Mouse (Mus musculus): ENCODE data around the gene Ostm1.

The Ostm1 gene

DNA sequence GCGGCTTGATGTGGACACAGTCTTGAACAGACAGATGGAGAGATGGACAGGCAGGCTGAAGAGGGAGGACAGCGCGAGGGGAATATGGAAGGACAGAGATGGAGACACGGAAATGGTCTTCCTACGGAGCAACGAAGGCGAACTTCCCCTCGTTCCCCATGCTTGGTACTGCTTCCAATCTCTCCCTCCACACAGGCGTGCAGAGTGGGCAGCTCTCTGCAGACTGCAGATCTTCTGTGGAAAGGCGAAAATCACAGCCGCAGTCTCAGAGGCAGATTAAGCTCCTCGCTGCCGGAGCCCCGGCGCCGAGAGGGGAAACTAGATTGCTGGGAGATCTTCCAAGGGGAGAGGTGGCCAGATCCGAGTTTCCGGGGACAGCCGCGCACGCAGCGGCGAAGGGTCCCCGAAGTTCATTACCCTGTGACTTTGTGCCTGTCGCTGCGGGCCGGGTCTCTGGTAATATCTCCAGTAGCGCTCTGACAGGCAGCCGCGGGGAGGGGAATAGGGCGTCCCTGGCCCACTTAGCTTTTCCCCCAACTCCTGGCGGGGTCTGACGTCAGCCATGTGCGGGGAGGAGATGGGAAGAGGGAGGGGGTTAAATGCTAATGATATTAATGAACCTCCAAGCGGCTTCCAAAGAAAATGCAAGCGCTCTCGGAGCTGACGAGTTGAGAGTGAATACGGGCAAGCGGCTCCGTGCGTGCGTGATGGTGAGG is at the start of gene Ostm1, which contains the start of gene Nr2e1:
Ostm1 (plus strand) TSS at position 666 of the 716 bp plus-strand sequence.
Nr2e1 (minus strand) TSS at position 476 of the 716 bp plus-strand sequence.
- 2% methylated on average over 43 of the region's 43 CpGs for WGBS

DNA sequence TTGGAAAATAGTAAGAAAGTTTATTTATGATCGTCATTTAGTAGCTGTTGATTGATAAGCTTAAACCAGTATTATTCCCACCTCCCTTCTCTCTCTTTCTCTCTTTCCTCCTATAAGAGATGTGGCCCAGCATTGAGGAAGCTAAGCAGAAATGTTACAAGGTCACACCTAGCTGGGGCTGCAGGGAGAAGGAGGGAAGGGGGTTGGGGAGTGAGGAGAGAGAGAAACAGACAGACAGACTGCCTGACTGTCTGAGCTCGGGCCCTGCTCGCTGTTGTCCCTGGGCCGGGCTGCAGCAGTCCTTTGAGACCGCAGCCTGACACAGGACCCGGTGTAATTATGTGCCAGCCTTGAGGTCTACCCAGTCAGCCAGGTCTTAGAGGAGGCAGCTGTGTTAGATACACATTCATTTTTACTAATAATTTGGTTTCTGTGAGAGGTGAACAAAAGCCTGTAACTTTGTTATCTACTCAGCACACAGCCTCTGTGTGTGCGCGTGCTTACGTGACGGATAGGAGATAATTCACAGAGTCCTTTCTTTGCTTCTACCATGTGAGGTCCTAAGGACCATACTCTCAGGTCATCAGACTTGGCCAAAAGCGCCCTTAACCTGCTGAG is 49.7 kb upstream of the Ostm1 start:
- 92% methylated on average over 11 of the region's 11 CpGs for WGBS

DNA sequence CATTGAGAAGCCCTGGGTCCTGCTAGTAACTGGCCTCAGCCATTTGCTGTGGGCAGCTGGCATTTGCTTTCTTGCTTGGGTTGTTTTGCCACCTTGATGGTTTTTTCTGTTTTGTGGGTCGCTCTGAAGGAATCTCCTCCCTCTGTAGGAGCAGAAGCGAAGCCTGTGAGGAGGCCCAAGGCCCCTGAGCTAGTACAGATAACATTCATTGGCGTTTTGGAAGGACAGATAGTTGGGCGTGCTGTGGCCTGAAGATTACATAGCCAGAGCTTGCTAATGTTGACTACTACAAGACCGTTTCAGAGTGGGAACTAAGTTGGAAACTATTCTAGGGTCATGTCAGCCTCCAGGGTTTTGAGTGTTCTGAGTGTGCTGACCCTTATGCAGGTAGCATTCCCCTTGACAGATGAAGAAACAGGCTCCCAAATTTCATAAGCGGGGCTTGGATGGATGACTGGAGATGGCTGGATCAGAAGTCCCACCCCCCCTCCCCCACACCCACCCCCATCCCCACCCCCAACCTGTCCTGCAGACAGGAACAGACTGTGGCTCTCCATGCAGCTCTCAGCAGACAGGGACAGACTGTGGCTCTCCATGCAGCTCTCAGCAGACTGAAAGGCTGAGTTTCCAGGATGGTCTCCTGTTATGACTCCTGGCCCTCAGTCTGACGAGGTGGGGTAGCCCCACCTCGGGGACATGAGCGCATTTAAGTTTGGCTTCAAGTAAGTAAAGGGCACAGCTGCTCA is 45.9 kb upstream of the Ostm1 start:
- 91% methylated on average over 9 of the region's 9 CpGs for WGBS

DNA sequence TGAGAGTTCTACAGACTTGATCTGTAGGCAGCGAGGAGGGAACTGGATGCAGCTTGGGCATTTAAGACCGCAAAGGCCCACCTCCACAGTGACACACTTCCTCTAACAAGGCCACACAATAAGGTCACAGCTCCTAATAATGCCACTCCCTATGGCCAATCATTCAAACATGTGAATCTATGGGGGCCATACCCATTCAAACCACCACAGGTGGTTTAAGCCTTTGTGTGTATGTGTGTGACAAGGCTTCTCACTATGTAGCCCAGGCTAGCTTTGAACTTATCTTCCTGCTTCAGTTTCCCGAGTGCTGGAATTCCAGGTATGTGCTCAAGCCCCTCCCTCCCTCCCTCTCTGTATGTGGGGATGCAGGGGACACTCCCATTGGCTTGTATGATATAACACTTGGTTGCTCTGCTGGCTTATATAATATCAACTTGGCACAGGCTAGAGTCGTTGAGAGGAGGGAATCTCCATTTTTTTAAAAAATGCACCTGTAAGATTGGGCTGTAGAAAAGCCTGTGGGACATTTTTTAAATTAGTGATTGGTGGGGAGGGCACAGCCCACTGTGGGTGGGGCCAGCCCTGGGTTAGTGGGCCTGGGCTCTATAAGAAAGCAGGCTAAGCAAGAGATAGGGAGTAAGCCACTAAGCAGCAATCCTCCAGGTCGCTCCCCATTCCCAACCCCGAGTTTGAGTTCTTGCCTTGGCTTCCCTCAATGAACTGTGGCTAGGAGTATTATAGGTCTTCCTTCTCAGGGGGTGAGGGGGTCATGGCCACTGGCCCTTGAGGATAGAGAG is 37.7 kb upstream of the Ostm1 start:
- WGBS: 91% methylated on average over 6 of the region's 6 CpGs

DNA sequence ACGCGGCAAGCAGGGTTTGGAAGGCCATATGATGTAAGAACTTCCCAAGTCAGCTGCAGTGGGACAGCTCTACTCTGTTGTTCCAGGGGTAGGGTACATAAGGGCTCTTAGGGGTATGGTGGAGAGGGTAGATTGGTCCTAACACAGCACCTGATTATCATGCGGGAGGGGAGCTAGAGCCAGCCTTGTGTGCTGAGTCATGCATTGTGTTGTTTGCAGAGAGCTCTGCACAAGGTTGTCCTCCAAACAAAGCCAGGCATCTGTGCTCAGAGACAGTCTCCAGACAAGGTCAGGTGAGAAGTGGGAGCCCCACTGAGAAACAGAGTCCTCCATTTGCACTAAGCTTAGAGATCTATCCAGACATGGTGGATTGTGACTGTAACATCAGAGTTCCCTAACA is 37.1 kb upstream of the Ostm1 start:
- 96% methylated on average over 3 of the region's 3 CpGs for WGBS

DNA sequence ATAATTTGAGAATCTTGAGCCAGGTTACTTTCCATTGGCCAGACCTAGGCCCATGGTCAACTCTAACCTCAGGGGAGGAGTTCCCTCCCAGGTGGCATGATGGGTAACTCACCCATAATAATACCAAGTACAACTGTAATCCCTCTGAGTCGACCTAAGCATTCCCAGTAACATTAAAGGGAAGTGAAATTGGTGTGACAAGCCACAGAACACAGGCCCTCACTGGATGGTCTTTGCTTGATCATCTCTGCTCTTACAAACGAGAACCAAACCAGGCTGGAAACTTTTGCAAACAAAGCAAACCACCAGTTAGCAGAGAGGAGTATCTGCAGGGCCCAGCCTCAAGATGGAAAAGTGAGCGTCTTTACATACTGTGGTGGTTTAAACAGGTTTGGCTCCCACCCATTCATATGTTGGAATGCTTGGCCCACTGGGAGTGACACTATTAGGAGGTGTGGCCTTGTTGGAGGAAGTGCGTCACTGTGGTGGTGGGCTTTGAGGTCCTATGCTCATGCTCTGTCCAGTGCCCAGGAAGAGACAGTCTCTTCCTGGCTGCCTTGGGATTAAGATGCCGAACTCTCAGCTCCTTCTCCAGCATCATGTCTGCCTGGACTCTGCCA is 23.9 kb upstream of the Ostm1 start:
- 85% methylated on average over 5 of the region's 5 CpGs for WGBS

DNA sequence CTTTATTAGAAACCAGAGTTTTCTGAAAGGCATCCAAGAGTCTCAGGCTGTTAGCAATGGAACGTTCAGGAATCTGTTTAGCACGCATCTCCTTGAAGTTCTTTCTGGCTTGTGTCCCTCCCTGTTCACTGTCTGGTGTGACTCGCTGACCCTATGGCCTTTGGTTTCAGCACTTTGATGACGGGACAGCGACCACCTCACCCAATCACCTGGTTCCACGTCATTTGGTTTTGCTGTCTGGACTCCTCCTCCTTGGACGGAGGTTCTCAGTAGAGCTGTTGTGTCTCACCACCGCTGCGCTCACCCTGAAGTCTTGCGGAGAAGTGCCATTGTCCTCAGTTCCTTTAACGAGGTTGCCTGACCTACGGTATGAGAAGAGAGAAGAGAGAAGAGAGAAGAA is 21.4 kb upstream of the Ostm1 start:
- 30% methylated on average over 12 of the region's 12 CpGs for WGBS

DNA sequence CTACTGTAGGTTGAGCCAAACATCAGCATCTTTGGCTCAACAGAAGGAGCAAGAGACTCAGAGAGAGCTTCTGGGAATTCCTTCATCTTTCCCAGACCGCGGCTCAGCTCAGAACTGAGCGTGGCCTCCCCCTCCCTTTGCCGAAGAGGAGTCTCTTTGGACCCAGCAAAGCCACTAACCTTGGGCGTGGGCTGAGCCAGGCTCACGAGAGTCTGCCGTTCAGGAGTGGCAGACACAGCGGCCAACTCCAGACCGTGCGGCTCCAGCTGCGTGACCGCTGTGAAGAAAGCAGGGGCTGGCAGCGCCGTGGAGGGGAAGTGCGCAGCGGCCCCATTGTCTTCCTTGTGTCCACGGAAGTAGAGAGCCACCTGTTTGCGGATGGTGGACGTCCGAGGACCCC is 11.1 kb upstream of the Ostm1 start:
- 9% methylated on average over 20 of the region's 20 CpGs for WGBS

DNA sequence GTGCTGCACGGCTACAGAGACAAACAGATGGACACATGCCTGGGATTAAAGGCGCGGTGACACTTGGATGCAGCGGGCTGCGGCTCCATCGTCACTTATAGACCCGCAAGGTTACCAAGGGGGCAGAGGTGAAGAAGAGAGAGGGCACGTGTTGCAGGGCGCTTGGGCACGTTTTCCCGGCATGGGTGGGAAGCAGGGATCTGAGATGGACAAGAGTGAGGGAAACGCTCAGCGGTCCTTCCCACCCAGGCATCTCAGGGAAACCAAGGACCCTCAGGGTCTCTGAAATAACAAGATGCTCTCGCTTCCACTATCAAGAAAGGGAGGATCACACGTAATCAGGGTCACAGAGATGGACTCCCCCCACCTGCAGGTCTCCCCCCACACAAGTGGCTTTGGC is 10.7 kb upstream of the Ostm1 start:
- WGBS: 28% methylated on average over 15 of the region's 15 CpGs

DNA sequence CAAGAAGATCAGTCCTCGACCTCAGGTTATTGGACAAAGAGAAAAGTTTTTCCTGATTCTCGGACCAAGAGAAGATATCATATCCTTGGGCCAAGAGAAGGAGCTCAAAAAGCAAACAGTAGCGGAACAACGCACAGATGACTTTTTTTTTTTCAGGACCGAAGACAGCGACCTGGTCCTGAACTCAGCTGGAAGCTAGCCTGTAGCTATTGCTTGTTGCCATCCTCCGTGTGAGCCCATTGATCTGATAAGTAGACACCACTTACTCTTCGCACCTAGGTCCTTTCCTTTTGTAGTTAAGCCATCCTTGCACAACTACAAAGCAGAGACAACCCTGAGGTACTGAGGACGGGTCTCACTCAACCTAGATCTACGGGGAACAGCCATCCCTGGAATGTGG is 9.0 kb upstream of the Ostm1 start:
- 51% methylated on average over 10 of the region's 10 CpGs for WGBS

DNA sequence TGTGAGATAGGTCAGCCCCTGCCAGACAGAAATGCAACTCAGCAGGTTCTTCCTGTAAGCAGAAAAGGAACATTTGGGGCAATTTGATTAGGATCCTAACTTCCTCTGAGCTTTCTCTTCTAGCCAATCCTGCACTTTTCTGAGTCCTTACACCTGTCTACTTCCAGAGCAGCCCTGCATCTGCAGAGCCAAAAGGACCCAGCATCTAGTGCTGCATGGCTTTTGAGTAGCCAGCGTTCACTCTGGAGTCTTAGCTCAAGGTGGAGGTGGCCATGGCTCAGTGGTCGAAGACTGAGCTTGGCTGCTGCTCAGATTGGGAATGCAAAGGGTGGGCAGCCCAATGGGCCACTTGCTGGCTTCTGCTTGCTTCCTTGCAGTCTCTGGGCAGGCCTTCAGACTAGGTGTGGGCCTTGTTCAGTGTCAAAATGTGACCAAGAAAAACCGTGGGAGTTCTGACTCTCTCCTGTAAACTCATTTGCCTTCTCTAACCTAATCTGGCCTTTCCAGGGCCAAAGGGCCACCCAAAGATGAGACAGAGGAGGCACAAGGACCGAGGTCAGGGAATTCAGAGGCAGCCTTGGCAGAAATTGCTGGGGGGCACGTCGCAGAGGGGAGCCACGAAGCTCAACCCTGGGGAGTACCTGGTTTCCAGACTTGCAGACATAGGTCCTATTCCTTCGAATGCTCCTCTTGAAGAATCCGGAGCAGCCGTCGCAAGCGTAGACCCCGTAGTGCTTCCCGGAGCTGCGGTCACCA is 5.9 kb upstream of the Ostm1 start:
- 40% methylated on average over 15 of the region's 15 CpGs for WGBS

DNA sequence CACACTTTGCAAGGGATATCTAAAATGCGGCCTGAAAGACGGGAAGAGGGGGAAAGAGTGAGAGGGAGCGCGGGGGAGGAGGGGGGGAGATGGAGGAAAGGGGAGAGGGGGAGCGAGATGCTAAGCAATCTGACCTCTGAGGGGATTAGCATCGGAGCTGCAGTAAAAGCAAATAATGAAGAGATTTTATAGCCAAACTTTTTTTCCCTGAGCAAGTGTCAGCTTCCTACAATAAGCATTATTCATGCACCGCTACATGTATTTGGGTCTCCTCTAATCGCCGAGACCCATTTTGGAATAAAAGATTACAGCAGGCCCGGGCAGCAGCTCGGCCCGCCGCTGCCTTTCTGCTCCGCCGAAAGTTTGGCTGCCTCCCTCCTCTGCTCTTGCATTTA is 5.3 kb upstream of the Ostm1 start:
- WGBS: 22% methylated on average over 15 of the region's 15 CpGs

DNA sequence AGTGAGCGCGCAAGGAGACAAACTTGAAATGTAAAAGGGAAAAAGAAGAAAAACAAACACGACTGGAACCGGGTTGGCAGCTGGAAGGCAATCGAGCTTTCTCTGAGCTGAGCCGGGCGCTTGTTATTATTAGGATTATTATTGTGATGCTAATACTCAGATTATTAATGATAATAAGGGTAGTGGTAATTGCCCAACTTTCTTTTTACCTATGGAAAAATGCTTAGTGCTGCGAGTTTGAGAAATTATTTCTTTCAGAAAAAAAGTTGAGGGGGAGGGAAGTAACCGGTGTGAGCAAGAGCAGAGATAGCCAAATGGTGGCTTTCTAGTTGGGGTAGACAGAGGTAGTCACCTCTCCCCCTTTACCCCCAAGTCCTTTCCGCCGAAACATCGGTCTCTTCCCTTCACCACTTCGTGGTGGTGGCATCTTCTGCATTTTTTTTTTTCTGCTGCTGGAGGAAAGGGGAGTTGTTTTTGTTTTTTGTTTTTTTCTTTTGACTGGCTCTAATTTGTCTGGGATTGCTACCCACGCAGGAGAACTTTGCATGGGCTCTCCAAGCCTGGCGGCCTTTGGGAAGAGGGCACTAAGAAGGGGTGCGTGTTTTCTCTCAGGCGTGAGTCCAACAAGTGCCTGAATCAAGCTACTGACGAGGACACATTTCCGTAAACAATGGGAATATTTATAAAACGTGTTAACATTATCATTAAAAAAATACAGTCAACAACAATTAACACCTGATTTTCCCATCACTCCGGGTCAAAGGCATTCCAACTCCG is 4.7 kb upstream of the Ostm1 start:
- 15% methylated on average over 22 of the region's 22 CpGs for WGBS

DNA sequence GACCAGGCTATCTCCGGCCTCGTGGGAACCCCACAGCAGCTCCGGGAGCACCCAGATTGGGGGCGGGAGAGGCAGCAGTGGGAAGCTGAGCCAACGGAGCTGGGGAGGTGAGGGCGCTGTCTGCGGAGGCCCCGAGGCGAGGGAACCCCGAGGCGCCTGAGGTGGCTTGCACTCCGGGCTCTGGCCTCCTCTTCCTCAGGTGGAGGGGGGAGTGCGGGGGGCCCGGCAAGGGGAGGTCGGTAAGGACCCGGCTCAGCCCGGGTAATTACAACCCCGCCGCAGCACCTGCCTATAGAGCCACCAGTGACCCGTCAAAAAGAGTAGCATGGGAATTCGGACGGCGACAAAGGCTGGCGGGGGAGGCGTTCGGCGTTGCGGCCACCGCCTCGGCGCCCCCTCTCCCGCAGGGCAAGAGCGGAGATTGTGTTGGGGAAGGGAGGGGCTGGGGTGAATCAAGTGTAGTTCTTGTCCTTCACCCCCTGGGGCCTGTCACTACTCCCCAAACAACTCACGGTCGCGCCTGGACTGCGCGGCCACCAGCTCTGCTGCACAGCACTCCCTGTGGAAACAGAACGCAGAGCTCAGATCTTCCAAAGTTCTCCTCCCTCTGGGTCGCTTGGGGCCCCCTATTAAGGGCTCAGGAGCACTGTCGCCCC is 4.0 kb upstream of the Ostm1 start:
- WGBS: 2% methylated on average over 41 of the region's 41 CpGs

DNA sequence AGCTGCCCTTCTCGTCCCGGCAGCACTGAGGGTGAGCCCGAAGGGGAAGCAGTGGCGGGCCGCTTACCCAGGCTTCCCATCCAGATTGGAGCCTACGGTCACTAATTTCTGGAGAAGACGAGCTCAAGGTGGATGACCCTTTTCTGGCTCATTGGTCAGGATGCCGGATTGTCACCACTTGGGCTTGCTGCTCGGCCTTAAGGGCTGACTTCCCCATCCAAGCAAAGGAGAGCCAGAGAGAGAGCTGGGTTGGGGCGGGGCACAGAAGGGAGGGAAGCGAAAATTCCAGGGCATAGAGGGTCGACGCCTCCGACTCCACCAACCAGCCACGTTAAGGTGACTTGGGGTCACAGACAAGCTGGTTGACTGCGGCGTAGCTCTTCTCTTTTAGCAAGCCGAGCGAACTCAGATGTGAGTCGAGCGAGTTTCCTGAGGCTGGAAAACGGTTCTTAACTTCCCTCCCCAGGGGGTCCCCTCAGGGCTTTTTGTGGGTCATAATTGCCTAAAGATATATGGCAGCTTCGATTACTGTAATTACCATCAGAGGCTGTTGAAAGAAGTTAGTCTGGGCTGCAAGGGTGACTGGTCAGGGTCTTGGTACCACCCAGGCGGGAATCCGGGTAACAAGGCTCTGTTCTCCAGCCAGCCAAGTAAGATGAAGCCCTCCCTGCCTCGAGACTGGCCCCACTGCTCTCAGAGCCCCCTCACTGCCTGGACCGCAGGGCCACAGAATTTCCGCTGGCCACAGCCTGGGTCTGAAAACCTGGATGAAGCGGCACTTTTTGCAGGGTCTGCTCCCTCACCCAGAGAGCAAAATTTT is 3.3 kb upstream of the Ostm1 start:
- WGBS: 14% methylated on average over 29 of the region's 29 CpGs

DNA sequence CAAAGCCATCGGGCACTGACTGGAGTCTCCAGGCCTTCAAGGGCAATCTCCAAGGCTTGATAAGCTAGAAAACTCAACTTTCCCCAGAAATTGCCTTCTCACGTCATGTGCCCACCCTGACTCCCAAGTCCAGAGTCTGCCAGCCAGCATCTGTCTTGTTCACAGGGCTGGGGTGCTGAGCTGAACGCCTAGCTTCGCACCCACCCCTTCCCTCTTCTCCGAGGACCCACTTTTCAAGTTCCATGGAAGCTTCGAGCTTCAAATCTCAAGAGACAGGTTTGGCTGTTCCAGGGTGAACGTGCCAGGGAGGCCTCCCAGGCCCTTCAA is 2.7 kb upstream of the Ostm1 start:
- 31% methylated on average over 7 of the region's 7 CpGs for WGBS

DNA sequence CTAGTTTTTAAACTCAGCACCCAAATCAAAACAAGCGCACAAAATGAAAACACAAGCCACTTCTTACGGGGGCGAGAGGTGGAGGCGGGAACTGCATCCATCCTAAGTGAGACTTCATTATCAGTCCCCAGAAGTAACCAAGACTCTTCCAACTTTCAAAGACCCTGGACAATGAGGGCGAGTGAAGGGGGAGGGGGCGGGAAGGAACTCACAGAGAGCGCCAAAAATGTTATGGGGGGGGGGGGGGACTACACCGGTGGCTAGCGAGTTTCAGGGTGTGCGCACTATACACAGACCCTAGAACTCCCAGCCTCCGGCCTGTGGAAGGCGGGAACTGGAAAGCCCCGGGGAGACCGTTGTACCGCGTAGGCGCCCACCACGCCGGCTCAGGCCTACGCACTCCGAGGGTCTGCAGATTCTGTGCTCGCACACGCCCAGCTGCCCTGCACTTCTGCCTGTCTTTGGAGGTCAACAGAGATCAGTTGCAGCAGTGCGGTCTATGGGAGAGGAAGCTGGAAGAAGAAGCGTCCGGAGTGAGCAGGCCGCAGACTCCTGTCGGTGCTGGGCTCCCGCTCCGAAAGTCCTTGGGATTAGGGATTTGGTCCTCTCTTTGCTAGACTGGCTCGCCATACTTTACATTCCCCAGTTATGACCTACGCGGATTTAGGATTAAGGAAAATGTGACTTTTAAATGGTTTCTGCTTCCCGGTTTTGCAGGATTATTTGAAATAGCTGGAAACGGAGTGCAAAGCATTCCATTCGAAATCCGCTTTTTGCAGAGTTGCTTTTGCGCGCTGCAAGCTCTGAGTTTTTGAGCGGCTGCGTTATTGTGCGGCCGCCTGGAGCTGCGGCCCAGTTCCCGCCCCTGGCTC is 1.7 kb upstream of the Ostm1 start:
- WGBS: 6% methylated on average over 43 of the region's 45 CpGs

DNA sequence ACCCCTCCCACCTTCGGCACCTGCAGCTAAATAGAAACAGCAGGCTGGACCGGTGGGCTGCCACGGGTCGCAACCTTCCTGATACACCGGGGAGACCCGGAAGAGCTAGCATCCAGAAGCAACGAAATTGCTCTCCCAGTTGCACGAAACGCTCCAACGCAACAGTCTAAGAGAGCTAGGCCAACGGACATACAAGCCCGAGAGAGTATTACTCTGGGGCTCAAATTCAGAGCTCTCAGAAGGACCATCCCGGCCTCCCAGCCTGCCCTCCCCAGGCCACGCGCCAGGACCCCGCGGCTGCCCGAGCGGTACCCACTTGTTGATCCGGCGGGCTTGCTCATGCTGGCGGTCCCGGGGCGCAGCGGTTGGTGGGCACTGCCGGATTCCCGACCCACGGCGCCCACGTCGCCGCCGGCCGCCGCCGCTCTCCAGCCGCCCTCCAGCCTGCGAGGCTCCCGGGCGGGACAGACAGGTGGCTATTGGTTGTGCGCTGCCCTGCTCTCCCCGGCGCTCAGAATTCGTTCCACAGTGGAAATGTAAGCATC is 984 bp upstream of the Ostm1 start:
- 1% methylated on average over 44 of the region's 44 CpGs for WGBS

Measured in cerebral cortex, adult 2 months (tissue).